ENCODE assay signal across 17 mouse cellular contexts in the genomic region with DNA sequence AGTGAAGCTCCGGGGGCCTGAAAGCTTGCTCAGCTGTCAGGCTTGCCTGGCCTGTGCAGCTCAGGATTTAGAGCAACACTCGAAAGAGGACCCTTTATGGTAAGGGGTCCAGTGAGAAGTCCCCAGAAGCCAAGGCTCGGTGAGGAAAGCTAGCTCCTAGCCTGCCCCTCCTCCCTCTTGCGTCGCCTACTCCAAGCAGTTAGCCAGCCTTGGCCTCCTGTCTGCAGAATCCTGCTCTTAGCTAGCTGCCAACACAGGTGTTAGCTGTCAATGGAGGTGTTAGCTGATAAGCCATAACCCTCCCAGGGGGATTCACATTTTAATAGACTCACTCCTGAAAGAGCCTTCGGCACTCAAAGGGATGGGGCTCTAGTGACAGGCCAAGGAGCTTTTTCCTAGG. TPM values are rescaled to one million over a fixed set of nuclear protein-coding genes. Genes with fewer than 3 reads are reported as not detected.
DNase-seq lines count a peak whose midpoint lies in the region; ATAC-seq and TF ChIP-seq lines count a peak whose summit lies in the region.
"Had no signal": no experiment of that assay in that cellular context is flagged by ENCODE, and none has a peak within 500 bp of the region (broad histone marks: within the 10 kb centered on the region; RNA-seq: fewer than 3 reads in every experiment).

No protein-coding gene starts in this region.

- H3K4me2 ChIP-seq in hindbrain, embryonic 16.5 days (ENCODE audit: low read length): no peak overlapping the region
- H3K4me2 ChIP-seq in midbrain, embryonic 16.5 days (ENCODE audit: low read length): no peak overlapping the region

- ATAC-seq in megakaryocyte, adult 5-6 weeks (ENCODE audit: poor library complexity, severe bottlenecking): no peak
- no peak for ATAC-seq in hindbrain, embryonic 16.5 days
- no peak for ATAC-seq in midbrain, embryonic 16.5 days

- peak overlapping the region; percentile 22 for H3K27ac ChIP-seq in cerebellum, adult 2 months (ENCODE audit: insufficient read depth, low read length)
- peak overlapping the region; percentile 24; the same call in 1 of the 2 replicates for H3K27ac ChIP-seq in hindbrain, embryonic 16.5 days (ENCODE audit: low read depth, low read length)
- H3K27ac ChIP-seq in midbrain, embryonic 16.5 days (ENCODE audit: low read length): peak overlapping the region; percentile 72
- H3K27ac ChIP-seq: macrophage; stomach, postnatal 0 days had no signal

- no peak for TF ChIP-seq CTCF in cerebellum, adult 2 months (IDR thresholded peaks at IDR 0.05; ENCODE audit: borderline replicate concordance, insufficient read depth, low read depth, low read length)

- TF ChIP-seq POLR2A in cerebellum, adult 2 months (IDR thresholded peaks at IDR 0.05; ENCODE audit: borderline replicate concordance, insufficient read depth, low read length): no peak

- H3K9ac ChIP-seq in hindbrain, embryonic 16.5 days (ENCODE audit: low read depth, low read length): no peak overlapping the region
- H3K9ac ChIP-seq in midbrain, embryonic 16.5 days (ENCODE audit: low read depth, low read length): peak overlapping the region; percentile 8; the same call in 1 of the 2 replicates

- WGBS in cerebellum, adult 2 months: 23% methylated on average over 6 of the region's 6 CpGs
- 57% methylated on average over 6 of the region's 6 CpGs for WGBS in hindbrain, embryonic 16.5 days
- WGBS in midbrain, embryonic 16.5 days: 45% methylated on average over 6 of the region's 6 CpGs

- H3K36me3 ChIP-seq in megakaryocyte, embryonic 14.5 days (replicated peaks; ENCODE audit: low read length): peaks cover 90% of the 10 kb centered on the region
- H3K36me3 ChIP-seq in hindbrain, embryonic 16.5 days (ENCODE audit: control insufficient read depth, insufficient read depth, low read length): peaks cover 3% of the 10 kb centered on the region; the same call in 1 of the 2 replicates
- H3K36me3 ChIP-seq in midbrain, embryonic 16.5 days (ENCODE audit: control insufficient read depth, insufficient read depth, low read length): peaks cover 14% of the 10 kb centered on the region

- H3K4me1 ChIP-seq in cerebellum, adult 2 months (ENCODE audit: control insufficient read depth, insufficient read depth, low read length): peaks cover 94% of the 10 kb centered on the region
- H3K4me1 ChIP-seq in megakaryocyte, embryonic 14.5 days: peaks cover 100% of the 10 kb centered on the region
- H3K4me1 ChIP-seq in hindbrain, embryonic 16.5 days (ENCODE audit: control insufficient read depth, insufficient read depth, low read depth, low read length): peaks cover 31% of the 10 kb centered on the region
- peaks cover 49% of the 10 kb centered on the region for H3K4me1 ChIP-seq in midbrain, embryonic 16.5 days (ENCODE audit: control insufficient read depth, insufficient read depth, low read length)

- no peaks in the 10 kb centered on the region for H3K27me3 ChIP-seq in cerebellum, adult 2 months (ENCODE audit: control insufficient read depth, insufficient read depth, low read length)
- no peaks in the 10 kb centered on the region for H3K27me3 ChIP-seq in megakaryocyte, embryonic 14.5 days (replicated peaks)
- H3K27me3 ChIP-seq in hindbrain, embryonic 16.5 days (replicated peaks; ENCODE audit: control insufficient read depth, insufficient read depth, low read length): no peaks in the 10 kb centered on the region
- H3K27me3 ChIP-seq in midbrain, embryonic 16.5 days (ENCODE audit: control insufficient read depth, insufficient read depth, low read depth, low read length): no peaks in the 10 kb centered on the region

- H3K4me3 ChIP-seq in cerebellum, adult 2 months (replicated peaks; ENCODE audit: insufficient read depth, low read depth, low read length): no peak overlapping the region
- peak overlapping the region; percentile 56 for H3K4me3 ChIP-seq in megakaryocyte, embryonic 14.5 days (replicated peaks)
- H3K4me3 ChIP-seq in hindbrain, embryonic 16.5 days (ENCODE audit: low read length): no peak overlapping the region
- H3K4me3 ChIP-seq in midbrain, embryonic 16.5 days (ENCODE audit: low read depth, low read length): no peak overlapping the region
- H3K4me3 ChIP-seq: myocyte had no signal

- H3K9me3 ChIP-seq in megakaryocyte, embryonic 14.5 days: no peaks in the 10 kb centered on the region
- H3K9me3 ChIP-seq in hindbrain, embryonic 16.5 days (ENCODE audit: control insufficient read depth, low read length): no peaks in the 10 kb centered on the region
- no peaks in the 10 kb centered on the region for H3K9me3 ChIP-seq in midbrain, embryonic 16.5 days (replicated peaks; ENCODE audit: control insufficient read depth, low read length, poor library complexity, severe bottlenecking)

- peak in 1 of 2 experiments; percentile 60 for DNase-seq in cerebellum, adult 2 months
- no peak for DNase-seq in cerebellum, postnatal 36 days
- no peak for DNase-seq in kidney, postnatal 4 days
- DNase-seq in Muller cell, postnatal 12 days (ENCODE audit: inconsistent ontology term): no peak
- DNase-seq: gastrocnemius, postnatal 25 days; kidney, adult 9 months; lung, adult 2 months; right cerebral cortex, postnatal 14 days; thymus, postnatal 25 days had no signal

RNA-seq across cellular contexts. Expression of a gene that starts 21.8 kb away (rescaled TPM):
- polyA plus RNA-seq in cerebellum, adult 2 months (2012; rRNA removed): 82.9 and 97.4 TPM in 2 replicates
- 56.5 and 164 TPM in 2 replicates for polyA plus RNA-seq in megakaryocyte, embryonic 14.5 days (2012; ENCODE audit: insufficient read depth, low replicate concordance)
- 0.36 and 0.85 TPM in 2 replicates for total RNA-seq in megakaryocyte, adult 5-6 weeks (2015)
- 0.26 TPM in 1 of 2 replicates, not detected in the other for total RNA-seq in megakaryocyte, adult 5-6 weeks (2017)
- polyA plus RNA-seq in hindbrain, embryonic 16.5 days (2015; fragmentation: Nextera tagmentation; extraction: Ambion mirVana): 15.6 and 24.3 TPM in 2 replicates
- 26.6 and 29.7 TPM in 2 replicates for polyA plus RNA-seq in midbrain, embryonic 16.5 days (2015; fragmentation: Nextera tagmentation; extraction: Ambion mirVana)
- total RNA-seq: liver, adult 2 months had no signal
- polyA plus RNA-seq: liver, adult 2 months; macrophage had no signal

RNA-seq across cellular contexts. Expression of a gene that starts 59.2 kb away (rescaled TPM):
- 45.1 and 55.8 TPM in 2 replicates for polyA plus RNA-seq in cerebellum, adult 2 months (2012; rRNA removed)
- polyA plus RNA-seq in megakaryocyte, embryonic 14.5 days (2012; ENCODE audit: insufficient read depth, low replicate concordance): 45.8 and 90.5 TPM in 2 replicates
- 1.3 and 2.2 TPM in 2 replicates for total RNA-seq in megakaryocyte, adult 5-6 weeks (2015)
- total RNA-seq in megakaryocyte, adult 5-6 weeks (2017): 5.7 and 9.8 TPM in 2 replicates
- polyA plus RNA-seq in hindbrain, embryonic 16.5 days (2015; fragmentation: Nextera tagmentation; extraction: Ambion mirVana): 5.7 and 6.8 TPM in 2 replicates
- polyA plus RNA-seq in midbrain, embryonic 16.5 days (2015; fragmentation: Nextera tagmentation; extraction: Ambion mirVana): 3.6 and 4.1 TPM in 2 replicates

Comparison
In these comparisons a context has a peak if more than half of its experiments do, and no peak if none do; other contexts are left out.
1. H3K27ac ChIP-seq: peak in every context shown above with its lines; median percentile 72 in midbrain, embryonic 16.5 days; 24 in hindbrain, embryonic 16.5 days; 22 in cerebellum, adult 2 months.